Mouse (Mus musculus) liver, postnatal 0 days (tissue): ENCODE results near the gene Cenph. TPM values are rescaled to one million over a fixed set of nuclear protein-coding genes. Genes with fewer than 3 reads are reported as not detected.

Experiments used
- ATAC-seq: fragments of 200-750 bp; cut with Nextera tagmentation; 2 replicates; pipeline ENCODE4 v1.8.0; 2017; ENCODE audit warnings: mild to moderate bottlenecking, moderate library complexity
- DNase-seq: peaks from one replicate; pipeline ENCODE4 v3.0.0-alpha.2; 2016
- H3K27ac ChIP-seq: fragments of 300-500 bp; sonication (generic); 2 replicates; pipeline ENCODE4 v1.5.1; 2014; ENCODE audit warnings: antibody characterized with exemption, moderate library complexity, mild to moderate bottlenecking, low read depth
- H3K27me3 ChIP-seq: fragments of 300-500 bp; sonication (generic); 2 replicates; pipeline ENCODE4 v1.6.1; 2014; ENCODE audit warnings: low read length, control low read depth, mixed read lengths; ENCODE audit not compliant: insufficient read depth
- H3K36me3 ChIP-seq: fragments of 300-500 bp; sonication (generic); replicated peaks from 2 replicates; pipeline ENCODE4 v1.6.1; 2014; ENCODE audit warnings: mild to moderate bottlenecking, control low read depth, low read length, moderate library complexity, mixed read lengths; ENCODE audit not compliant: insufficient read depth
- H3K4me1 ChIP-seq: fragments of 300-500 bp; sonication (generic); 2 replicates; pipeline ENCODE4 v1.6.1; 2014; ENCODE audit warnings: antibody characterized with exemption, mild to moderate bottlenecking, control low read depth; ENCODE audit not compliant: insufficient read depth
- H3K4me2 ChIP-seq: fragments of 300-500 bp; sonication (generic); 2 replicates; pipeline ENCODE4 v1.6.1; 2014; ENCODE audit warnings: low read depth, mild to moderate bottlenecking, low read length, moderate library complexity, mixed read lengths
- H3K4me3 ChIP-seq: fragments of 300-500 bp; sonication (generic); 2 replicates; pipeline ENCODE4 v1.5.1; 2014; ENCODE audit warnings: low read depth, low read length
- H3K9ac ChIP-seq: fragments of 300-500 bp; sonication (generic); replicated peaks from 2 replicates; pipeline ENCODE4 v1.6.1; 2014; ENCODE audit warnings: mild to moderate bottlenecking, moderate library complexity
- H3K9me3 ChIP-seq: fragments of 300-500 bp; sonication (generic); 2 replicates; pipeline ENCODE4 v1.6.1; 2016; ENCODE audit warnings: mild to moderate bottlenecking, control low read depth, low read length, mixed read lengths
- CTCF ChIP-seq: sonication (generic); IDR thresholded peaks from 2 replicates; pipeline ENCODE4 v1.5.1; 2016; ENCODE audit warnings: antibody characterized with exemption, low read depth
- EP300 ChIP-seq: IDR thresholded peaks from 2 replicates; pipeline ENCODE4 v1.6.1; 2016; ENCODE audit warnings: antibody characterized with exemption, low read depth, mild to moderate bottlenecking
- WGBS: fragments of 180-500 bp; shearing (Covaris S2); extraction: QIAGEN DNeasy Blood & Tissue Kit; methylation state at CpG from one replicate; pipeline ENCODE4 v1.1.7; 2014; ENCODE audit not compliant: insufficient replicate concordance; 5-methylcytosine and 5-hydroxymethylcytosine counted together
- polyA plus RNA-seq: library from polyadenylated mRNA; unstranded; fragments of >200 nt; fragmentation: Nextera tagmentation; extraction: Ambion mirVana; gene quantifications from 2 replicates; pipeline ENCODE4 v1.2.1, GENCODE M21; 2015

Cenph gene
- polyA plus RNA-seq, 1 experiment from 2014 or later, result 19.6 TPM

DNA sequence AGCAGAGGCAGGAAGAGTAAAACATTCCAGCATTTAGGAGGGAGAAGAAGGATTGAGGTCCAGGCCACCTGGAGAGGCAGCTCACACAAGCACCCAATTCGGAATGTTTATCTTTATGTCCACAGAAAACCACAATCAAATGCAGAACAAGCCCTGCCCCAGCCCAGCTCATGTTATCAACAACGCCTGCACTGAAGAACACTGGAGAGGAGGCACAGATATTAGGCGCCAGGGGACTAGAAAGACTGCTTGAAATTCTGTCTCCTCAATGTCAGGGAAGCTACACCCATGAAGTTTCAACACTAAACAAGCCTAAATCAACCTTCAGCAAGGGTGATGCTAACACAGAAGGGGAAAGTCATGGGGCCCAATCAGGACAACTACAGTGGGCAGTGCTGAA lies 1.8 kb upstream of the Cenph start:
- WGBS, result 49% methylated on average over 3 of the region's 3 CpGs
- Histone ChIP-seq H3K36me3 (peaks cover 27% of the 10 kb centered on the region), H3K9ac (no peak overlapping the region; the same call in 1 of the 2 replicates), H3K4me2 (0 out of 2 replicates have a peak overlapping the region, but pooled peaks have one; percentile 14), H3K4me3 (no peak overlapping the region), H3K27me3 (no peaks in the 10 kb centered on the region), H3K27ac (no peak overlapping the region), H3K9me3 (no peaks in the 10 kb centered on the region), H3K4me1 (peaks cover 12% of the 10 kb centered on the region; the same call in 1 of the 2 replicates)
- TF ChIP-seq EP300, result peak; percentile 89
- no peak for TF ChIP-seq CTCF
- ATAC-seq (peak; percentile 66), DNase-seq (peak; percentile 34)

DNA sequence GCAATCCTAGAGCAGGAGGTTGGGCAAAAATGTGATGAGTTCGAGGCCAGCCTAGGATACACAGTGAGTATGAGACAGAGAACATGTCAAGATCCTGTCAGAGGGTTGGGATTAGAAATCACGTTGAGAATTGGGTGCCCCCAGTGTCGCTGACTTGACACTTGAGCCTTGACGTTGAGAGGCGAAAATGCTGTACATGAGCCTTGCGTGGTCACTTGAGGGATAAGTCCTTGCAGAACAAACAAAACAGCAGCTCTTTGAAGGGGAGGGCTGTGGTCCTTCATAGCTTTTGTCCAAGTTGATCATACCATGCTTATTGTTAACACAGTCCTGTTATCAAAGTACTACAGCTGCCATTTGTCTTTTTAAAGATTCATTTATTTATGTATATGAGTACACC lies 1.0 kb upstream of the Cenph start:
- peaks cover 25% of the 10 kb centered on the region for H3K36me3 ChIP-seq
- H3K9me3 ChIP-seq, result no peaks in the 10 kb centered on the region
- H3K27me3 ChIP-seq, result no peaks in the 10 kb centered on the region
- no peak overlapping the region for H3K9ac ChIP-seq
- DNase-seq (no peak), ATAC-seq (no peak)
- TF ChIP-seq CTCF, result no peak
- TF ChIP-seq EP300, result no peak
- no peak overlapping the region for H3K4me3 ChIP-seq
- H3K4me2 ChIP-seq, result peak overlapping the region; percentile 77
- 59% methylated on average over 6 of the region's 6 CpGs for WGBS
- peaks cover 12% of the 10 kb centered on the region; the same call in 1 of the 2 replicates for H3K4me1 ChIP-seq
- H3K27ac ChIP-seq, result peak overlapping the region; percentile 12; the same call in 1 of the 2 replicates

DNA sequence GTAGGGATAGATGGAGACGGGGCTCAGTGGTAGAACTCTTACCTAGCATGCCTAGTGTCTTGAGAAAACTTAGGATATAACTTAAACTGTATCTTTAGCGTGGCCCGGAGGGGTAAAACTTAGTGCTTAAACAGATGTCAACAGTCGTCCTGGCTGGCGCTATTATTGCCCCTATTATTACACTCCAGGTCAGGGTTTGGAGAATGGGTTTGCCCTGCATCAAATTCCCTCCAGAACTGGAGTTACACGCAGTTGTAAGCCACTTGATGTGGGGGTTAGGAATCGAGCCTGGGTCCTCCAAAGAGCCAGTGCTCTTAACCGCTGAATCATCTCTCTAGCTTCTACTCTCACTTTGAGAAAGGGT lies 339 bp upstream of the Cenph start:
- Histone ChIP-seq H3K4me1 (peaks cover 12% of the 10 kb centered on the region; the same call in 1 of the 2 replicates), H3K9ac (peak overlapping the region; percentile 76; the same call in 1 of the 2 replicates), H3K27me3 (no peaks in the 10 kb centered on the region), H3K27ac (peak overlapping the region; percentile 12; the same call in 1 of the 2 replicates), H3K9me3 (no peaks in the 10 kb centered on the region), H3K4me2 (peak overlapping the region; percentile 77), H3K36me3 (peaks cover 25% of the 10 kb centered on the region), H3K4me3 (peak overlapping the region; percentile 75)
- ATAC-seq (peak; percentile 5; the same call in 1 of the 2 replicates), DNase-seq (no peak)
- TF ChIP-seq CTCF, result no peak
- no peak for TF ChIP-seq EP300
- WGBS, result 10% methylated on average over 8 of the region's 8 CpGs

DNA sequence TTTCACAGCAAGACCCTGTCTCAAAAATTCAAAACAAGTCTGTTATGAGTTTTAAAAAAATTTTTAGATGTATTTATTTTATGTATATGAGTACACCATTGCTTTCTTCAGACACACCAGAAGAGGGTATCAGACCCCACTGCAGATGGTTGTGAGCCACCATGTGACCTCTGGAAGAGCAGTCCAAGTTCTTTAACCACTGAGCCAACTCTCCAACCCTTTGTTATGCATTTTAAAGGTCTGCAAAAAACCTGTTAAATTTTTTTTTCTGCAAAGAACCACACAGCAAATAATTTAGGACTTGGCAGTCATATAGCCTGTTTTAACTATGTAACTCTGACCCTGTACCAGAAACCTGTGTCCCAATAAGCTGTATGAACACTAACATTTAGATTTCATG lies 995 bp downstream of the Cenph start:
- Histone ChIP-seq H3K4me2 (peak overlapping the region; percentile 77), H3K36me3 (peaks cover 21% of the 10 kb centered on the region), H3K4me1 (peaks cover 12% of the 10 kb centered on the region; the same call in 1 of the 2 replicates), H3K27me3 (no peaks in the 10 kb centered on the region), H3K9me3 (no peaks in the 10 kb centered on the region), H3K9ac (peak overlapping the region; percentile 76), H3K4me3 (peak overlapping the region; percentile 75), H3K27ac (no peak overlapping the region)
- ATAC-seq, result no peak
- TF ChIP-seq CTCF (no peak), EP300 (no peak)
- DNase-seq, result no peak

- no peak overlapping the region for H3K9ac ChIP-seq
- H3K4me3 ChIP-seq, result no peak overlapping the region
- H3K27me3 ChIP-seq, result no peaks in the 10 kb centered on the region
- ATAC-seq, result no peak
- no peak for DNase-seq
- no peak for TF ChIP-seq CTCF
- TF ChIP-seq EP300, result peak; percentile 57; the same call in 1 of the 2 replicates
- H3K36me3 ChIP-seq, result peaks cover 6% of the 10 kb centered on the region; the same call in 1 of the 2 replicates
- no peak overlapping the region for H3K4me2 ChIP-seq
- 57% methylated on average over 2 of the region's 2 CpGs for WGBS
- H3K27ac ChIP-seq, result no peak overlapping the region
- no peaks in the 10 kb centered on the region for H3K9me3 ChIP-seq
- H3K4me1 ChIP-seq, result peaks cover 17% of the 10 kb centered on the region; the same call in 1 of the 2 replicates
Observed at GRCm38 (mm10) chr13:100755329-100755728, 20.4 kb downstream of the Cenph start.

GRCm38 (mm10) chr13:100754186-100754585 lies 21.5 kb downstream of the Cenph start:
- ATAC-seq (no peak), DNase-seq (no peak)
- Histone ChIP-seq H3K27ac (no peak overlapping the region), H3K4me3 (no peak overlapping the region), H3K4me1 (peaks cover 22% of the 10 kb centered on the region; the same call in 1 of the 2 replicates), H3K4me2 (no peak overlapping the region), H3K36me3 (no peaks in the 10 kb centered on the region), H3K9me3 (no peaks in the 10 kb centered on the region), H3K9ac (no peak overlapping the region), H3K27me3 (no peaks in the 10 kb centered on the region)
- TF ChIP-seq EP300, result no peak
- no peak for TF ChIP-seq CTCF
- 82% methylated on average over 4 of the region's 4 CpGs for WGBS
